Mouse (Mus musculus) heart, embryonic 13.5 days (tissue): ENCODE data around the gene Gm9857. TPM values are rescaled to one million over a fixed set of nuclear protein-coding genes. Genes with fewer than 3 reads are reported as not detected.

Experiments used
- ATAC-seq: fragments of 200-750 bp; cut with Nextera tagmentation; 2 replicates; pipeline ENCODE4 v1.8.0; 2017; ENCODE audit warnings: moderate TSS enrichment; ENCODE audit not compliant: insufficient number of reproducible peaks, low FRiP score, low TSS enrichment; ENCODE audit errors: extremely low read depth
- H3K27ac ChIP-seq: fragments of 300-500 bp; sonication (generic); replicated peaks from 2 replicates; pipeline ENCODE4 v1.5.1; 2015; ENCODE audit warnings: moderate library complexity, mild to moderate bottlenecking, inconsistent platforms
- H3K27me3 ChIP-seq: fragments of 300-500 bp; sonication (generic); replicated peaks from 2 replicates; pipeline ENCODE4 v1.6.1; 2015; ENCODE audit warnings: mild to moderate bottlenecking, inconsistent platforms
- H3K36me3 ChIP-seq: fragments of 300-500 bp; sonication (generic); 2 replicates; pipeline ENCODE4 v1.6.1; 2015; ENCODE audit warnings: mild to moderate bottlenecking, inconsistent platforms
- H3K4me1 ChIP-seq: fragments of 300-500 bp; sonication (generic); 2 replicates; pipeline ENCODE4 v1.6.1; 2015; ENCODE audit warnings: inconsistent platforms
- H3K4me2 ChIP-seq: fragments of 300-500 bp; sonication (generic); 2 replicates; pipeline ENCODE4 v1.6.1; 2015; ENCODE audit warnings: inconsistent platforms, mild to moderate bottlenecking, moderate library complexity
- H3K4me3 ChIP-seq: fragments of 300-500 bp; sonication (generic); 2 replicates; pipeline ENCODE4 v1.5.1; 2015; ENCODE audit warnings: moderate library complexity, mild to moderate bottlenecking, inconsistent platforms
- H3K9ac ChIP-seq: fragments of 300-500 bp; sonication (generic); 2 replicates; pipeline ENCODE4 v1.6.1; 2015; ENCODE audit warnings: inconsistent platforms, mild to moderate bottlenecking, moderate library complexity
- H3K9me3 ChIP-seq: fragments of 300-500 bp; sonication (generic); 2 replicates; pipeline ENCODE4 v1.6.1; 2016; ENCODE audit warnings: inconsistent platforms
- WGBS: fragments of 180-500 bp; shearing (Covaris S2); methylation state at CpG from one replicate; pipeline ENCODE4 v1.1.7; 2015; ENCODE audit warnings: mixed read lengths; 5-methylcytosine and 5-hydroxymethylcytosine counted together
- polyA plus RNA-seq: library from polyadenylated mRNA; unstranded; fragments of >200 nt; fragmentation: Nextera tagmentation; extraction: Ambion mirVana; gene quantifications from 2 replicates; pipeline ENCODE4 v1.2.1, GENCODE M21; 2015

Gm9857 gene
- polyA plus RNA-seq, 1 experiment from 2014 or later, result not detected

GRCm38 (mm10) chr3:108921822-108922221 lies 18.4 kb downstream of the Gm9857 start:
- Histone ChIP-seq H3K27me3 (no peaks in the 10 kb centered on the region), H3K9ac (no peak overlapping the region), H3K27ac (no peak overlapping the region), H3K36me3 (no peaks in the 10 kb centered on the region), H3K4me3 (no peak overlapping the region), H3K4me1 (no peaks in the 10 kb centered on the region), H3K9me3 (no peaks in the 10 kb centered on the region), H3K4me2 (no peak overlapping the region)
- ATAC-seq, result no peak
- WGBS, result 77% methylated on average over 1 of the region's 1 CpGs

- Histone ChIP-seq H3K4me3 (no peak overlapping the region), H3K36me3 (no peaks in the 10 kb centered on the region), H3K27ac (no peak overlapping the region), H3K9ac (no peak overlapping the region), H3K27me3 (no peaks in the 10 kb centered on the region), H3K4me2 (no peak overlapping the region), H3K9me3 (no peaks in the 10 kb centered on the region), H3K4me1 (no peaks in the 10 kb centered on the region)
- 71% methylated on average over 3 of the region's 3 CpGs for WGBS
- no peak for ATAC-seq
Measured at GRCm38 (mm10) chr3:108920442-108921070, 19.7 kb downstream of the Gm9857 start.

- Histone ChIP-seq H3K9ac (no peak overlapping the region), H3K27ac (no peak overlapping the region), H3K4me3 (no peak overlapping the region), H3K4me2 (no peak overlapping the region), H3K4me1 (no peaks in the 10 kb centered on the region), H3K36me3 (no peaks in the 10 kb centered on the region), H3K9me3 (no peaks in the 10 kb centered on the region), H3K27me3 (no peaks in the 10 kb centered on the region)
- 86% methylated on average over 1 of the region's 1 CpGs for WGBS
- no peak for ATAC-seq
Measured at GRCm38 (mm10) chr3:108918852-108919251, 21.4 kb downstream of the Gm9857 start.

- no peak overlapping the region for H3K9ac ChIP-seq
- no peak for ATAC-seq
- 51% methylated on average over 3 of the region's 3 CpGs for WGBS
Measured at GRCm38 (mm10) chr3:108917986-108918385, 22.3 kb downstream of the Gm9857 start.

GRCm38 (mm10) chr3:108916857-108917256 lies 23.4 kb downstream of the Gm9857 start:
- WGBS, result 41% methylated on average over 4 of the region's 4 CpGs
- ATAC-seq, result no peak
- Histone ChIP-seq H3K4me1 (no peaks in the 10 kb centered on the region), H3K27me3 (no peaks in the 10 kb centered on the region), H3K4me3 (no peak overlapping the region), H3K27ac (no peak overlapping the region), H3K9me3 (no peaks in the 10 kb centered on the region), H3K4me2 (no peak overlapping the region), H3K36me3 (no peaks in the 10 kb centered on the region), H3K9ac (no peak overlapping the region)

More at GRCm38 (mm10) chr3:108917986-108918385, 22.3 kb downstream of the Gm9857 start:
- Histone ChIP-seq H3K27ac (no peak overlapping the region), H3K4me3 (no peak overlapping the region), H3K4me2 (no peak overlapping the region), H3K36me3 (no peaks in the 10 kb centered on the region), H3K27me3 (no peaks in the 10 kb centered on the region), H3K4me1 (no peaks in the 10 kb centered on the region), H3K9me3 (no peaks in the 10 kb centered on the region)

GRCm38 (mm10) chr3:108915999-108916398 lies 24.2 kb downstream of the Gm9857 start:
- Histone ChIP-seq H3K9me3 (no peaks in the 10 kb centered on the region), H3K27me3 (no peaks in the 10 kb centered on the region), H3K4me1 (no peaks in the 10 kb centered on the region), H3K4me3 (no peak overlapping the region), H3K36me3 (no peaks in the 10 kb centered on the region), H3K27ac (no peak overlapping the region), H3K9ac (no peak overlapping the region), H3K4me2 (no peak overlapping the region)
- WGBS, result 79% methylated on average over 1 of the region's 1 CpGs
- ATAC-seq, result no peak

GRCm38 (mm10) chr3:108911548-108912413 lies 28.5 kb downstream of the Gm9857 start, which contains the start of gene Prpf38b:
Gene Prpf38b, minus strand, starts transcription at chr3:108911727.
- Histone ChIP-seq H3K4me3 (peak within 1 kb of the TSS; percentile 96), H3K4me1 (peaks cover 15% of the 10 kb centered on the region), H3K9ac (peak within 1 kb of the TSS; percentile 97), H3K4me2 (peak within 1 kb of the TSS; percentile 99), H3K36me3 (peaks cover 22% of the 10 kb centered on the region), H3K9me3 (no peaks in the 10 kb centered on the region), H3K27ac (peak within 1 kb of the TSS; percentile 99), H3K27me3 (no peaks in the 10 kb centered on the region)
- 2% methylated on average over 53 of the region's 53 CpGs for WGBS
- peak; percentile 97 for ATAC-seq

- Histone ChIP-seq H3K9ac (peak overlapping the region; percentile 97), H3K27me3 (no peaks in the 10 kb centered on the region), H3K27ac (peak overlapping the region; percentile 99), H3K4me3 (peak overlapping the region; percentile 96), H3K4me2 (peak overlapping the region; percentile 99), H3K4me1 (peaks cover 15% of the 10 kb centered on the region), H3K36me3 (peaks cover 27% of the 10 kb centered on the region), H3K9me3 (no peaks in the 10 kb centered on the region)
- under 1% methylated on average over 42 of the region's 44 CpGs for WGBS
- peak; percentile 72 for ATAC-seq
Measured at GRCm38 (mm10) chr3:108911081-108911547, 29.1 kb downstream of the Gm9857 start.

- no peaks in the 10 kb centered on the region for H3K27me3 ChIP-seq
- WGBS, result under 1% methylated on average over 32 of the region's 32 CpGs
- H3K27ac ChIP-seq, result peak overlapping the region; percentile 99
- peak overlapping the region; percentile 97 for H3K9ac ChIP-seq
- no peak for ATAC-seq
- peaks cover 33% of the 10 kb centered on the region for H3K36me3 ChIP-seq
- H3K4me1 ChIP-seq, result peaks cover 15% of the 10 kb centered on the region
- no peaks in the 10 kb centered on the region for H3K9me3 ChIP-seq
- H3K4me3 ChIP-seq, result peak overlapping the region; percentile 96
- peak overlapping the region; percentile 99 for H3K4me2 ChIP-seq
Measured at GRCm38 (mm10) chr3:108910303-108911080, 29.8 kb downstream of the Gm9857 start.

- H3K36me3 ChIP-seq, result peaks cover 79% of the 10 kb centered on the region
- ATAC-seq, result no peak
Measured at GRCm38 (mm10) chr3:108902934-108903333, 37.3 kb downstream of the Gm9857 start.

GRCm38 (mm10) chr3:108902038-108902437 lies 38.2 kb downstream of the Gm9857 start:
- Histone ChIP-seq H3K4me2 (no peak overlapping the region), H3K36me3 (peaks cover 70% of the 10 kb centered on the region), H3K4me3 (no peak overlapping the region), H3K27ac (no peak overlapping the region), H3K4me1 (no peaks in the 10 kb centered on the region), H3K27me3 (no peaks in the 10 kb centered on the region), H3K9me3 (no peaks in the 10 kb centered on the region), H3K9ac (no peak overlapping the region)
- ATAC-seq, result no peak
- 45% methylated on average over 2 of the region's 2 CpGs for WGBS

More at GRCm38 (mm10) chr3:108902934-108903333, 37.3 kb downstream of the Gm9857 start:
- H3K9ac ChIP-seq, result no peak overlapping the region
- H3K9me3 ChIP-seq, result no peaks in the 10 kb centered on the region
- no peak overlapping the region for H3K4me3 ChIP-seq
- H3K4me1 ChIP-seq, result no peaks in the 10 kb centered on the region
- 91% methylated on average over 6 of the region's 6 CpGs for WGBS
- H3K27ac ChIP-seq, result no peak overlapping the region
- no peak overlapping the region for H3K4me2 ChIP-seq
- H3K27me3 ChIP-seq, result no peaks in the 10 kb centered on the region
